Mouse (Mus musculus) monocyte, adult 5-6 weeks (primary cell): ENCODE measurements around the gene Mto1. TPM values are rescaled to one million over a fixed set of nuclear protein-coding genes. Genes with fewer than 3 reads are reported as not detected.

Experiments
- total RNA-seq: library from RNA; stranded (forward); fragments of 200-1000, 200-491, 200-594 nt; gene quantifications from 3 replicates; pipeline ENCODE4 v1.2.3, GENCODE M21; 2017

Gene Mto1
- total RNA-seq, 1 experiment from 2014 or later, result 29.0 TPM

Other genes starting within 250 kb of the Mto1 start
- gene Gsta1, start 217.6 kb upstream of the Mto1 start, total RNA-seq, result not detected in 3 replicates
- not detected in 3 replicates for gene Gm3776, start 191.1 kb upstream of the Mto1 start, total RNA-seq
- not detected in 3 replicates for gene Gm10639, start 158.3 kb upstream of the Mto1 start, total RNA-seq
- not detected in 3 replicates for gene Omt2a, start 133.4 kb upstream of the Mto1 start, total RNA-seq
- not detected in 3 replicates for gene Omt2b, start 120.6 kb upstream of the Mto1 start, total RNA-seq
- 2.0 TPM in 1 of 3 replicates, not detected in the others for gene Gsta2, start 92.4 kb upstream of the Mto1 start, total RNA-seq
- gene Dppa5a, start 80.0 kb upstream of the Mto1 start, total RNA-seq, result not detected in 3 replicates
- 0.87 TPM in 1 of 3 replicates, not detected in the others for gene Ooep, start 69.5 kb upstream of the Mto1 start, total RNA-seq
- 2.8 to 15.4 TPM (median 3.9 TPM) in 3 replicates for gene Ddx43, start 52.4 kb upstream of the Mto1 start, total RNA-seq
- gene Cgas, start 5.0 kb upstream of the Mto1 start, total RNA-seq, result 5.0 to 10.2 TPM (median 6.5 TPM) in 3 replicates
- not detected in 3 replicates for gene Gm17324, start 578 bp downstream of the Mto1 start, total RNA-seq
- gene Eef1a1, start 40.9 kb downstream of the Mto1 start, total RNA-seq, result 6,370 to 7,055 TPM (median 6,774 TPM) in 3 replicates
- 9.0 to 13.2 TPM (median 9.8 TPM) in 3 replicates for gene Slc17a5, start 139.8 kb downstream of the Mto1 start, total RNA-seq
- 0.29 TPM in 1 of 3 replicates, not detected in the others for gene Cd109, start 167.3 kb downstream of the Mto1 start, total RNA-seq